Mouse (Mus musculus) retina, postnatal 1 day (tissue): ENCODE measurements at regions not wholly inside any gene's neighbourhood (a gene's known extent, or its start where the extent isn't known, plus 50 kb on each side); places are given as distances from the start of the nearest gene placed in this dataset.

Experiments used
- DNase-seq: peaks from one replicate; pipeline ENCODE4 v3.0.0-alpha.2; 2012

DNA sequence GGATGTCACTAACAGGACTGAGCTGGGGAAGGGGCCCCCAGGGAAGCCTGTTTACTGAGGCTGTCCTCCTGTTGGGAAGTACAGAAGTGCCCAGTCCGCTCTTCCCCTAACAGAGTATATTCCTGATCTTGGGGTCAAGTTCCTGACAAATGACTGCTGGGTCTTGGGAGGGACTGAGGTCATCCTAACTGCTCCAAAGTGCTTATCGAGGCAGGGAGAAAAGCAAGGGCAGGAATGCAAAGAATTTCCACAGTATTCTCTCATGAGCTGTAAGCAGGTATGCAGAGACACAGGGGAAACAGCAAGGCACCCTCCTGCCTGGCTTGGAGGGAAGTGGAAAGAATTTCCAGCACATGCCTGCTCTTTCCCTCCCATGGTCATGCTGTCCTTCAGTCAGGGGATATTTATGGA is 107.9 kb downstream of the Oma1 start:
- no peak for DNase-seq

DNA sequence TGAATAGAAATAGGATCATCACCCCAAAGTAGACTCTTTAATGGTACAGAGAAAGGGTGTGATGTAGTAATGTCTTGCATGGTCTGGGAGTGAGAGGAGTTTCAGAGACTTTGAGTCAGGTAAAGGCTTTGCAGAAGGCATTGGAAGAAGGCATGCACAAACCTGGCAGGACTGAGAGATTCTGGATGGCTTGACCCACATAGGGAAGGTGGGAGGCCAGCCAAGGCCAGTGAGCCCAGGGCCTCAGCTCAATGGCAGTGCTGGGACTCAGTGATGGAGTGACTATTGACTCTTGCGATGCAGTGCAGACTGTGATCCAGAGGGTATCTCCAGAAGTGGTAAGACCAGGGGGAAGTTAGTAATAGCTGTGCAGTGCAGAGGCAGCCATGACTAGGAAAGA is 127.8 kb downstream of the Oma1 start:
- DNase-seq, result no peak

DNA sequence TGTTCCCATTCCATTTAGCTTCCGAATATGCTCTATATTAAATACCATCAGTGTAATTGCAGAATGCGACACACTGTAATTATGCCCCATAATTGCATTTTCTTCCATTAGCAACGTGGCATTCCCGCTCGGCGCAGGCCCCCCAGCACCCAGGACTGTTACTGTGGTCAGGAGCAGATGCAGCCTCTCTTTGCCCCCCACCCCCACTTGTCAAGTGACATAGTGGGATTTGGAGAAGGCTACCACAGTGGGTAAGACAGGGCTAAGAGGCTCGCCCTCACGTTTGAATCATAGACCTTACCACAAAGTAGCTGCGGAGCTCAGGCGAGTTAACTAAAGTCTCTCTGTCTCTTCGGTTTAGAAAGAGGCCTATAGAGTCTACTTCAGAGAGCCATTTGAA is 128.3 kb downstream of the Oma1 start:
- no peak for DNase-seq

DNA sequence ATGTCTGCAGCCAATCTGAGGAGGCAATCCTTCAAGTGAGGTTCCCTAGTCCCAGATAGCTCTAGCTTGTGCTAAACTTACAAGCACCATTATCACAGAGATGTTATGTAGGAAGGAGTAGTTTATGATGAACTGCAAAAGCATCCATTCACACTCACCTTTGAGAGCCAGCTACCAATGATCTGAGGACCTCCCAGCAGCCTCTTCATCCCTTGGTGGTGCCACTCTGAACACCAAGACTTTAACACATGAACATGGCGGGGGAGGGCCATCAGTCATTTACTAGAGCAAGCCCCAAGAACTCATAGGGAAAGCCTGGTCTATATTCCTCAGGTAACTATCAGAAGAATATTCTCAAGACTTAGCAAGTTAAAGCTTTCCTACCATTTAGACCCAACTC is 135.7 kb downstream of the Oma1 start:
- DNase-seq, result no peak

DNA sequence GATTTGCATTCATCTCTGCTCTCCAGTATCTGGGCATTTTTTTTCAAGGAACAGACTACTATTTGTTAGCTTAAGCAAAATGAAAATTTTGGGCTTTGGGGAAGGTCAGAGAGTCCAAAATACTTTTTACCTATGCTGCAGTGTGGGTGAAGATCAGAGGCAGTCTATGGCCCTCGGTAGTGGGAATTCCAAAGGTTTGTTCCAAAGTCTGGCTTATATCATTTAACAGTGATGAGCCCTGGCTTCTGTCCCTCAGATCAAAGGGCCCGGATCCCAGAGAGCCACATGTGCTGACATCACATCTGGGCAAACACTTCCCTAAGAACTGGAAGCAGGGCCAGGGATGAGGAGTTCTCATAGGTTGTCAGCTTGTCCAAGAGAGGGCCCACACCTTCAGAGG is 136.5 kb downstream of the Oma1 start:
- DNase-seq, result no peak

DNA sequence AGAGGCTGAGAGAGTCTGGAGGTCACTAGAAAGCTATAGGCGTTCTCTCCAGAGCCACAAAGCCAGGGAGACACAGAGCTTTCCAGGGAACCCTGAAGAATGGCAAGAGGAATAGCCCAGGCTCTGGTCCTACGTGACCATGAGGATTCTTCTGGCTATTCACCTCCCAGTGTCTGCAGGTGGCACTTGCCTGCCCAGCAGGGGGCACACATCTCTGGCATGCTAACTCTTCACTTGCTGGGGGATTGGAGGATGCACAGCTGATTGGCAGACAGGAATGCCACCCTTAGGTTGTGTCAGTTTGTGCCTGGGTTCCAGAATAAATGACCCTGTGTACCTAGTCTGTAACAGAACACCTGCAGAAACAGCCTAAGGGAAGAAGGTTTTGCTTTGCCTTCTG is 141.8 kb downstream of the Oma1 start:
- DNase-seq, result no peak

DNA sequence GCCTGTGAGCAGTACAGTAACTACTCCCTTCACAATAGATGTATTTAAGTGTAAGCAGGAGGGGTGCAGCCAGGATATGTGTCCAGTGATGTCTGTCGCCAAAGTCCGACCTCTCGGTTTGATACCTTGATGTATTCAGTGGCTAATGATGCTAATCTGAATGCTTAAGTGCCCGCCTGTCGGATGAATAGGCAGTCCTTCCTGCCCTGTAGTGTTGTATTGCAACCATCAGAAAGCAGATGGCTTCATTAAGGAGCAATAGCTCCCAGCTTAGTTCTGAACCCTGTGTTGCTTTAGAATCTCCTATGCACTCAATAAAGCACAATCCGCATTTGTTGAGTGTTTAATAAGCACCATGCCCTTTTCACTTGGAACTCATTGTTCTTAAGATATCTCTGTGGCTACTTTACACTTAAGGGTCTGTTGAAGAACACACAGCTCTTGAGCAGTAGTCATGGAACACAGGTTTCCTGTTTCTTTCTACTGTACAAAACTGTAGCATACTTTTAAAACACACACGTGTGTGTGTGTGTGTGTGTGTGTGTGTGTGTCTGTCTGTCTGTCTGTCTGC is 152.5 kb downstream of the Oma1 start:
- DNase-seq, result no peak

DNA sequence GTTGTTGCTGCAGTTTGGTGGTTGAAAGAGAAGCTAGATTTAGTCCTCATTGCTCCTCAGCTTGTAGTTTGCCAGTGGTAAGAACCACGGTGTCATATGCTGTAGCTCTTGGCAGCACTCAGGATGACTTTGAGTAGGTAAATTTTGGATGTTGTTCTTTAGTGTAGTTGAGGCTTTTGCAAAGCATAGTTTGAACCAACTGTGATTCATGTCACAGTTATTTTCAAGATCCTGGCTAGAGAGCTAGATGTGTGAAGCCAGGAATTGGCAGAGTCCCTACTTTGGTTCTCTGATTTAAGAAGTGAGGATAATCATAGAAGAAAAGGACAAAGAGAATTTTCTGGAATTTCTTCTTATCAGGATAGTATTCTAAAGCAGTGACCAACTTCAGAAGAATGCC is 143.6 kb upstream of the Dab1 start:
- DNase-seq, result no peak

DNA sequence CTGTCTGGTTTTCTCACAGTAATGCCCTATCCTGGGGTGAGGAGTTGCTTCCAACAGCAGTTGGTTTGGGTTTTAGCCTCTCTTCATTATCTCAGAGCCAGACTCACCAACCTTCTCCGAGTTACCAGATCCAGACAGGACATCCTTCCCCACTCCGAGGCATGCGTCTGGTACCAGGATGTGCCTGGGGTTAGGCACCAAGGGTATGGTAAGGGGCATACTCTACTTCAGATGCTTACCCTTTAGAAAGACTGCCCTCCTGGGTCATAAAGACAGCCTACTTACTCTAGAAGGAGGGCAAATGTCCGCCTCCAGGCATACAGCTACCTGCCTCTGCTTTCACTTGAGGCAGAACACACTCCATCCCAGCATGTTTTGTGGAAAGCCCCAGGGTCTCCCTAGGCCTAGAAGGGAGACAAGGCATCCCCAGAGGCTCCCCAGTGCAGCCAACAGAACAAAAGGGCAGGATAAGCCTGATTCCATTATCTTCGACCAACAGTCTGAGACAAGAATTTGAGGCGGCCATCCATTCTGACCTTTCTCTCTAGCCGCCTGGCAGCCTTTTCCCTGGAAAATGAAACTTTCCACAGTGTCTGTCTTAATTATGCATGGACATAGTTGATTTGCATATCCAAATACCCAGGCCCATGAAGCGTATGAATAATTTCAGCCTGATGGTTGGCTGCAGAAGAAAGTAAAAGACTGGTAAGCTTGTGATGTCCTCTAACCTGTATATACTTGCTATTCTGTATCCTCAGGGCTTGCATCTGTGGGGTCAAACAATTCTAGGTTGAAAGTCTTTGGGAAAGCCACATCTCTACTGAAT is 132.8 kb upstream of the Dab1 start:
- DNase-seq, result peak; percentile 47

DNA sequence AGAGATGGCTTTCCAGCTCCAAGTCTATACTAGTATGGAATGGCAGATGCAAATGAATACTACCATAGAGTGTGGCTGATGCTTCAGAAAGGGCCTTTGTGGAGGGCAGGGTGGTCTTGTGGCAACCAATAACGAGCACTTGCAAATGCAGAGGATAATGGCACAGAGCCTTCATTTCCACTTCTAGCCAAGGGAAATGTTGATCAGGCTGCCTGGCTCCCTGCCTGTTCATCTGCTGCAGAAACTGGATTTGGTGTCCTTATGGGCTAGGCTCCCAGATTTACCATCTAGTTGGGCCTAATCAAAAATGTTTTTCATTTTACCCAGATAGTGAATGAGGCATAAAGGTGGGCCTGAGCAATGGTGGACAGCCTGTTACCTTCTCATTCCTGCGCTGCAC is 110.7 kb upstream of the Dab1 start:
- no peak for DNase-seq

DNA sequence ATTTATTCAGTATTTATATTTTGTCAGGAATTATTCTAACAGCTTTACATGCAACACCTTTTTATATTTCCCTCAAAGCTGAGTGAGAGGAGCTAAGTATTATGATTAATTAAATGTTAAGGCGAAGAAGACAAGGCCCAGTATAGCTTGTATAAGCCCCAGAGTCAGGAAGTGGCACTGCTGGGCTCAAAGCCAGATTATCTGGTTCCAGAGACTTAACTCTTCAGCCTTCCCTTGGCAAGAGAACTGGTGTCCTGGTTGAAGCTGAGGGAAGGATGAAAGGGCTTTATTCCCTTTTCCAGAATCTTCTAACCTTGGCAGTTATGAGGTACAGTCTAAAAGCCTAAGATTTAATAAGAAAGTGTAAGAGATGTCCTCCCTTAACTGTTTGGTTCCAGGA is 106.3 kb upstream of the Dab1 start:
- DNase-seq, result no peak

DNA sequence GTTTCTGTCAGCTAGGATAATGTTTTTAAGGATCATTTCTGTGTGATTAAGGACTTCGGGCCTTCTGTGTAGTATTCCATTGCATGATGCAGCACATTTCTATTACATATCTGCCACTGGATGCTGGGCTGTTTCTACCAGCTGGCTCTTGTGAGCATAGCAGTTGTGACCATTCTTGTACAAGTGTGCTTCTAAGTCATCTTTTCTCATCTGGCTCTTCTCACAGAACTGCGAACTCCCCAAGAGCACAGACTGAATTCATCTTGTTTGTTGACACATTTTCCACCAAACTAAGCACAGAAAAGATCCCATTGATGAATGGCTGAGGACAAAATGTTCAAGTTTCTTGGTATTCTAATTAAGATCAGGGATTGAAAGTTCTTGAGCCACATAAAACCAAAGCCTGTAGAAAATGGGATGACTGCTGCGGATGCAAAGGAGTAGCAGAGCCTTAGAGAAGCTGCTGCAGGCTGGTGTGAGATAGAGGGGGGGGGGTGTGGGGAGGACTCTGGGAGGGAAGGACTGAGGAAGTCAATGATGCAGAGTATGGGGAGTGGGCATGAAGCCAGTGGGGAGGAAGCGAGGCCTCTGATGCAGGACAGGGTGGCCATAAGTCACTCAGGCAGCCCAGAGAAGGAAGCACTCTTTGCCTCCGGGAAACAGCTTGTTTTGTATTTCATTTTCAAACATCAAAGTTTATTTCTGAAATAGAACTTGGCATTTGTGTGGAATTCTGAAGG is 97.1 kb upstream of the Dab1 start:
- no peak for DNase-seq

DNA sequence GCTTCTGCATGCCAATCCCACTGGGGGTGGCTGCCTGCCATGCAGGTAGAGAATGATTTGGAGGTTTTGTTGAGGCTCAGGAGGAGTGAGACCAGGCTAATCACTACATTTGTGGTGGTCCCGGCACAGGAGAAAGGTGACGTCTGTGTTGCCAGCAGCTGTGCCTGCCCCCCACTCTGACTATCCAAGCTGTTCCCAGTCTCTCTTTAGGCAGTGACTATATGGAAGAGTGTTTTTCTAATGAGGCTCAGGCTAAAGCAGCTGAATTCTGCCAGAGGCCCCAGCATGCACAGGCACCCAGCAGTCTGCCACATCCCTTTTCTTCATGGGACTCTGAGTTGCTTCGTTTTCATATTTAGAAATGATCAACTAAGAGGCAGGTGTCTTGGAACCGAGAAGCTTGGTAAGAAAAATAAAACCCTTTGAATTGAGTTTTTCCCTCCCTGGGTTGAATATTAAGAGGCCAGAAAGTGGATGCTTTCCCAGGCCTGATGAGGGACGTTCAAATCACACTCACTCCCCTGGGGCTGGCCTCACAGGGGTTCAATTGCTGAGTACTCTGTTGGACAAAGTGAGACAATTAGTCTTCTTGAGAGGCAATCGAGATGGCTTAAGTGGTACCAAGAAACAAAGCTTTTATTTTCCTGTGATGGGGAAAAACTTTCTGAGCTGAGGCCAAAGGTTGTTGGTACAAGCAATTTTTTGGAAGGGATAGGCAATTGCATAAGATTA is 82.5 kb upstream of the Dab1 start:
- DNase-seq, result no peak

DNA sequence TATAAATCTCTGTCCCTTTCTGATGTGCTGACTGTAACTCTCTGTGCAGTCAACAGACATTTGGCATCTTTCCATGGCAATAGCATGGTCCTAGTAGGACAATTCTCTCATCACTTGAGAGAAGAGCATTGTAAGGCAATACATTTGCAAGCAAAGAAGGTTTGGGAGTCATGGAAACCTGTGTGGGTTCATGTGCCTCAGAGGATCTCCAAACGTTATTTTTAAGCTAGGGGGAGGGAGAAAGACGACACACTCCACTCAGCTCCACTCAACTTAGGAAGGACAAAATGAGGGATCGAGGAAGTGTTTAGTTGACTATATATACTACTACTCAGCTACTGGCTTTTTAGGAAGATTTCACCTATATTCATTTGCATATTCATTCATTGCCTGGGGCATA is 78.2 kb upstream of the Dab1 start:
- no peak for DNase-seq

DNA sequence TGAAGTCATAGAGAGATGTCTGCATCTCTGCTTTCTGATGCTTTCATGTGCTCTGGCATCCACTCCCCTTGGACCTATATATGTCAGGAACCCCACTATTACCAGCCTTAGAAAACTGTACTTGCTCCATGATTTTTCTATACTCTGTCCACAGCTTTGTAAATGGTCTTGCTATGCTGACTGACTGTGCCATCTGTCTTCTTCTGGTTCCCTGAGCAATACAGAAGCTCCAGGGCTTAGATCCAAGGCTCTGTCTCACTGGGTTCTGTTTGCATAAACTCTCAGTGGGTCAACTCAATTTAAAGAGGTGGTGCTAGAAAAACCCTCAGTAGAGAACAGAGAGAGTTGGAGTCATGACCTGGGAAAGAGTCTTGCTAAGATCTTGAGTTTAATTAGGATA is 71.9 kb upstream of the Dab1 start:
- DNase-seq, result no peak

DNA sequence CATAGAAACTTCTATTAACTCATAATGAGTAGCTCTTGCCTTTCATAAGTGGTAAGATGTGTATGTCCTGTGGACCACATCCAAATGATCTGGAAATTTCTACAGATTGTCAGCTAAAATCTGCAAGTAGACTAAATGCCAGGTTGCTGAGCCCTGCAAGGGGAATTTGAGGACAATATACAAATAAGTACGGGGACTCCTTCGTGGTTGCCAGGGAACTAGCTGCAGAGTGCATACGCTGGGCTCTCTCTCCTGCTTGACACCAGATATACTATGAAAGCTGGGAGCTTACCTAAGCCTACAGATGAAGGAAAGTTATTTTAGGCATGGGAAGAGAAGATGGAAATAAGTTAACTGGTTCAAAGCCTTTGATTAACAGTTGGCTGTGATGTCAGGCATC is 66.7 kb upstream of the Dab1 start:
- no peak for DNase-seq

DNA sequence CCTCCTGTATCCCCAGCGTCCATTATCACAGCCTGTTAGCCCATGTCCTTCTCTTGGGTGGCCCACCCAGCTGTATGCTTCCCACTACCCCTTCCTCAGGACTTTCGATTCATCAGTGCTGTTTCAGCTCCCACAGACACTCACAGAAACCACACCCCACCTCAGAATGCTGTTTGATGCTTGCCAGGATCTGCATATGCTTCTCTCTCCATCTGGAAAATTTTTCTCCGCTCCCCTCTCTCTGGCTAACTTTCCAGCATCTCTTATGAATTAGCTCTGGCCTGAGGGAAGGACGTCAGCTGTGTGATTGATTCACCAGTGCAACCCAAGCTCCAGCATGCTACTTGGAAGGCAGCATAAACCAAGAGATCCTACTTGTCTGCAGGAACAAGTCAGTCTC is 66.0 kb upstream of the Dab1 start:
- DNase-seq, result peak; percentile 15

DNA sequence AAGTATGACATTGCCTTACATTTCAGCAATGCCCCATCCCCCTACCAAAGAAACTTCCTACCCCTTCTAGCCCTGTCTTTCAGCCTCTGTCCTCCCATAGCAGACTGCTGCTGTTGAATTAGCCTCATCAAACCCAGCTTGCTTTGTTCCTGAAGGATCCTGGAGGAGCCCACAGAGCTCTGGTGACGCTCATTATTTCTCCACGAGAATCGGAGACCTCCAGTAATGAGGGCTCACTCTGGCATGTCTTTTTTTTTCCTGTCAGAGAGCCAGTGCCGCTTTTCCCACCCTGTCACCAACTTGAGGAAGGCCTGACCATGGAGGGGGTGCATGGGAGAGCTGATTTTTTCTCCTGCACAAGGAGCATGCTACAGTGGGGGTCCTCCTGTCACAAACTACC is 64.6 kb upstream of the Dab1 start:
- DNase-seq, result peak; percentile 66
